Mouse (Mus musculus) liver, postnatal 0 days (tissue): ENCODE data around the gene Cmtm1.

Source experiments
- CTCF ChIP-seq: sonication (generic); IDR thresholded peaks from 2 replicates; pipeline ENCODE4 v1.5.1; 2016; ENCODE audit warnings: antibody characterized with exemption, low read depth
- EP300 ChIP-seq: IDR thresholded peaks from 2 replicates; pipeline ENCODE4 v1.6.1; 2016; ENCODE audit warnings: antibody characterized with exemption, low read depth, mild to moderate bottlenecking

DNA sequence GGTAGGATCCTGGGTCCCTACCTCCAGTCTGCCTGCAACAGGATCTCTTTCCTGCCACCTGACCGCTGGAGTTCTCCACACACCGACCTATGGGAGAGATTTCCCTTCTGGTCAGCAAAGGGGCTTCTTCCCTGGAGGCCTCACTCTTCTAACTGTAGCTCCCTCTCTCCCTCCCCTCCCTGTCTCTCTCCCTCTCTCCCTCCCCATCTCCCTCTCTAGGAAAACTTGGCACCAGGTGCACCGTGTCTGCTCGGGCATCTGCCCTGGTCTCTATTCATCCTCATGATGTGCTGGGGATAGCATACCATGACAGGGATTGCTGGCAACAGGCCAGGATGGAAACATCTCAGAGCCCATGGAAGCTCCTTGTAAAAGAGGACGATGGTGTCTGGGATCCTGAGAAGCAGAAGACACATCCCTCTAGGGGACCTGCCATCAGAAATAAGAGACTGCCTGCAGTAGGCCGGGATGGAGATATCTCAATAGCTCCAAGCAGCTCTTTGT is 41.0 kb downstream of the Cmtm1 start:
- TF ChIP-seq CTCF (no peak), EP300 (no peak)
